16 mouse cellular contexts compared by ENCODE assay signal in genomic region chr10:50983620-50984019, GRCm38 (mm10).
A peak's percentile ranks its signal among the peaks of the same experiment; 100 is the strongest.
DNase-seq lines count a peak whose midpoint lies in the region; TF ChIP-seq lines count a peak whose summit lies in the region.
"Had no signal": no experiment of that assay in that cellular context is flagged by ENCODE, and none has a peak within 500 bp of the region (broad histone marks: within the 10 kb centered on the region; RNA-seq: fewer than 3 reads in every experiment).

No protein-coding gene starts in this region.

- DNase-seq in CH12.LX (ENCODE audit: extremely low read depth) = peak; percentile 64
- DNase-seq in heart, postnatal 10 days = no peak
- DNase-seq: adrenal gland, adult 2 months; adrenal gland, adult 8-10 months; adrenal gland, postnatal 10 days; adrenal gland, postnatal 14 days; adrenal gland, postnatal 25 days; adrenal gland, postnatal 36 days; B cell, adult 2 months; cerebellum, adult 11 months; cerebellum, adult 11-12 months; cerebellum, adult 18-20 months; cerebellum, adult 2 months; cerebellum, adult 8-10 months had no signal

- in situ Hi-C loops in CH12.LX (cut with MboI; ENCODE audit: low pct_ligation_motif_present, low pct_unique_long_range_greater_than_20kb, low sequenced_read_pairs) = no loop called here

- H3K4me3 ChIP-seq in CH12.LX (replicated peaks in 1 of 3; ENCODE audit: low read depth in 2 of 3, low read length in 2 of 3, poor library complexity in 1 of 3) = peak overlapping the region in 2 of 3 experiments; percentile 26 to 39

- peak; percentile 63 for TF ChIP-seq EP300 in CH12.LX (IDR thresholded peaks at IDR 0.05; ENCODE audit: low read length)

- no peaks in the 10 kb centered on the region for H3K79me2 ChIP-seq in CH12.LX (replicated peaks; ENCODE audit: control insufficient read depth, extremely low read depth, insufficient read depth, poor library complexity, severe bottlenecking)

- peak overlapping the region; percentile 48; the same call in 1 of the 2 replicates for H3K4me2 ChIP-seq in CH12.LX (ENCODE audit: insufficient read depth, low read depth, poor library complexity, severe bottlenecking)

- no peaks in the 10 kb centered on the region for H3K27me3 ChIP-seq in CH12.LX (replicated peaks)
- H3K27me3 ChIP-seq: Patski had no signal

- no peak overlapping the region for H3K9ac ChIP-seq in CH12.LX (ENCODE audit: insufficient read depth, low read depth)

- no peaks in the 10 kb centered on the region for H3K9me3 ChIP-seq in CH12.LX (replicated peaks; ENCODE audit: low read length)
- H3K9me3 ChIP-seq: G1E had no signal

- no peak; the same call in 1 of the 2 replicates for TF ChIP-seq RAD21 in CH12.LX (IDR thresholded peaks at IDR 0.05; ENCODE audit: low read depth, low read length)

- no peak for TF ChIP-seq POLR2A in CH12.LX (IDR thresholded peaks at IDR 0.05; ENCODE audit: low read depth, low read length)

- dilution Hi-C loops in CH12.LX (cut with MboI; ENCODE audit: extremely low pct_ligation_motif_present, extremely low pct_unique_long_range_greater_than_20kb, low sequenced_read_pairs) = no loop called here

- peaks cover 0 to 33% of the 10 kb centered on the region in 2 experiments; a peak in 2 of 4 replicates for H3K4me1 ChIP-seq in CH12.LX (ENCODE audit: control insufficient read depth in 1 of 2, insufficient read depth in 2 of 2)

- H3K36me3 ChIP-seq in CH12.LX (replicated peaks in 1 of 2; ENCODE audit: control insufficient read depth in 1 of 2, insufficient read depth in 1 of 2, low read length in 1 of 2) = no peaks in the 10 kb centered on the region
- H3K36me3 ChIP-seq: G1E had no signal

- H3K27ac ChIP-seq in CH12.LX (ENCODE audit: insufficient read depth, low read depth) = no peak overlapping the region

- intact Hi-C loops in heart, postnatal 10 days (cut with DNase I) = no loop called here

- TF ChIP-seq CTCF in CH12.LX (conservative IDR thresholded peaks at IDR 0.05 in 1 of 2, IDR thresholded peaks at IDR 0.05 in 1 of 2; ENCODE audit: low read depth in 2 of 2, low read length in 2 of 2) = no peak

TF ChIP-seq in CH12.LX, 34 proteins besides CTCF, POLR2A, EP300 and RAD21:
- TF ChIP-seq MAX (IDR thresholded peaks at IDR 0.05; ENCODE audit: low read length) = peak; percentile 74
- TF ChIP-seq MYC (IDR thresholded peaks at IDR 0.05; ENCODE audit: low read depth, low read length) = peak; percentile 26; the same call in 1 of the 2 replicates
- TF ChIP-seq JUN (IDR thresholded peaks at IDR 0.05; ENCODE audit: insufficient read depth, low read depth, low read length) = no peak
- TF ChIP-seq UBTF (IDR thresholded peaks at IDR 0.05; ENCODE audit: low read depth, low read length) = no peak
- no peak for TF ChIP-seq SIN3A (IDR thresholded peaks at IDR 0.05; ENCODE audit: low read length)
- peak; percentile 55 for TF ChIP-seq BHLHE40 (IDR thresholded peaks at IDR 0.05; ENCODE audit: low read depth, low read length)
- TF ChIP-seq SMC3 (IDR thresholded peaks at IDR 0.05; ENCODE audit: low read depth, low read length) = no peak
- peak; percentile 79 for TF ChIP-seq ETS1 (conservative IDR thresholded peaks at IDR 0.05; ENCODE audit: low read depth, low read length)
- no peak for TF ChIP-seq MAFK (IDR thresholded peaks at IDR 0.05; ENCODE audit: insufficient replicate concordance, low read length)
- TF ChIP-seq ZKSCAN1 (IDR thresholded peaks at IDR 0.05; ENCODE audit: borderline replicate concordance, low read depth, low read length) = no peak
- peak; percentile 56; the same call in 1 of the 2 replicates for TF ChIP-seq RCOR1 (conservative IDR thresholded peaks at IDR 0.05; ENCODE audit: low read depth, low read length)
- TF ChIP-seq ZNF384 (IDR thresholded peaks at IDR 0.05; ENCODE audit: low read depth, low read length) = no peak
- TF ChIP-seq TBP (conservative IDR thresholded peaks at IDR 0.05; ENCODE audit: low read depth, low read length) = no peak
- TF ChIP-seq USF1 (IDR thresholded peaks at IDR 0.05; ENCODE audit: low read depth, low read length) = peak; percentile 50
- 0 out of 2 replicates have a peak, but pooled peaks have one; percentile 64 for TF ChIP-seq CHD1 (IDR thresholded peaks at IDR 0.05; ENCODE audit: low read depth, low read length)
- no peak for TF ChIP-seq HCFC1 (IDR thresholded peaks at IDR 0.05; ENCODE audit: low read depth, low read length)
- peak; percentile 36 for TF ChIP-seq USF2 (conservative IDR thresholded peaks at IDR 0.05; ENCODE audit: low read depth, low read length)
- no peak for TF ChIP-seq ELF1 (IDR thresholded peaks at IDR 0.05; ENCODE audit: low read depth, low read length)
- 0 out of 2 replicates have a peak, but pooled peaks have one; percentile 61 for TF ChIP-seq TCF12 (IDR thresholded peaks at IDR 0.05; ENCODE audit: low read depth, low read length)
- TF ChIP-seq MXI1 (IDR thresholded peaks at IDR 0.05; ENCODE audit: low read depth, low read length) = 0 out of 2 replicates have a peak, but pooled peaks have one; percentile 43
- no peak for TF ChIP-seq NELFE (IDR thresholded peaks at IDR 0.05; ENCODE audit: low read depth, low read length)
- TF ChIP-seq JUND (conservative IDR thresholded peaks at IDR 0.05; ENCODE audit: low read depth, low read length) = 0 out of 2 replicates have a peak, but pooled peaks have one; percentile 7
- no peak for TF ChIP-seq POLR2AphosphoS2 (IDR thresholded peaks at IDR 0.05; ENCODE audit: low read depth, low read length)
- peak; percentile 51; the same call in 1 of the 2 replicates for TF ChIP-seq IRF4 (IDR thresholded peaks at IDR 0.05; ENCODE audit: low read depth, low read length)
- no peak for TF ChIP-seq GABPA (IDR thresholded peaks at IDR 0.05; ENCODE audit: insufficient replicate concordance, low read depth, low read length)
- TF ChIP-seq E2F4 (IDR thresholded peaks at IDR 0.05; ENCODE audit: insufficient replicate concordance, low read depth, low read length) = no peak
- TF ChIP-seq NRF1 (IDR thresholded peaks at IDR 0.05; ENCODE audit: low read depth, low read length) = no peak
- TF ChIP-seq PAX5 (IDR thresholded peaks at IDR 0.05; ENCODE audit: low read length) = no peak
- peak; percentile 69; the same call in 1 of the 2 replicates for TF ChIP-seq MAZ (IDR thresholded peaks at IDR 0.05; ENCODE audit: low read depth, low read length)
- TF ChIP-seq ZMIZ1 (IDR thresholded peaks at IDR 0.05; ENCODE audit: low read depth, low read length) = no peak
- TF ChIP-seq MEF2A (IDR thresholded peaks at IDR 0.05; ENCODE audit: borderline replicate concordance, low read depth, low read length) = peak; percentile 86
